Mouse (Mus musculus) mouse embryonic stem cell (cell line): ENCODE measurements at regions not wholly inside any gene's neighbourhood (a gene's known extent, or its start where the extent isn't known, plus 50 kb on each side); places are given as distances from the start of the nearest gene placed in this dataset.

Source experiments
- in situ Hi-C, 2 experiments: fragments of 300-500 bp; cut with MboI; formaldehyde crosslinking; loops; 1 replicate in 1 of 2; 3 replicates in 1 of 2; pipeline ENCODE4 v1.14.3; 2019 to 2020; ENCODE audit warnings: low sequenced_read_pairs in 2 of 2, low pct_unique_long_range_greater_than_20kb in 1 of 2, mixed read lengths in 1 of 2; ENCODE audit not compliant: unreplicated experiment in 1 of 2

GRCm38 (mm10) chr1:194362298-194362697 is 255.7 kb upstream of the Plxna2 start:
- in situ Hi-C loops = no loop called here

GRCm38 (mm10) chr1:194361316-194361715 is 256.7 kb upstream of the Plxna2 start:
- in situ Hi-C loops = no loop called here

GRCm38 (mm10) chr1:194354332-194355120 is 263.5 kb upstream of the Plxna2 start:
- in situ Hi-C loops = no loop called here

- in situ Hi-C loops = no loop called here
These were observed 272.5 kb upstream of the Plxna2 start for GRCm38 (mm10) chr1:194345304-194346033.

GRCm38 (mm10) chr1:194342568-194342967 is 275.4 kb upstream of the Plxna2 start:
- in situ Hi-C loops = no loop called here

- in situ Hi-C loops = no loop called here
These were observed 276.3 kb upstream of the Plxna2 start for GRCm38 (mm10) chr1:194341758-194342157.

- in situ Hi-C loops = no loop called here
These were observed 283.0 kb upstream of the Plxna2 start for GRCm38 (mm10) chr1:194334752-194335719.

GRCm38 (mm10) chr1:194332639-194333038 is 285.4 kb upstream of the Plxna2 start:
- in situ Hi-C loops = no loop called here

GRCm38 (mm10) chr1:194330471-194330870 is 287.5 kb upstream of the Plxna2 start:
- in situ Hi-C loops = no loop called here

GRCm38 (mm10) chr1:194320320-194321036 is 297.5 kb upstream of the Plxna2 start:
- in situ Hi-C loops = no loop called here

- in situ Hi-C loops = no loop called here
These were observed 299.7 kb upstream of the Plxna2 start for GRCm38 (mm10) chr1:194318351-194318750.

GRCm38 (mm10) chr1:194315593-194315992 is 302.4 kb upstream of the Plxna2 start:
- in situ Hi-C loops = no loop called here

GRCm38 (mm10) chr1:194310373-194310772 is 307.6 kb upstream of the Plxna2 start:
- in situ Hi-C loops = no loop called here

GRCm38 (mm10) chr1:194308648-194309047 is 309.4 kb upstream of the Plxna2 start:
- in situ Hi-C loops = no loop called here

GRCm38 (mm10) chr1:194303951-194304350 is 314.1 kb upstream of the Plxna2 start:
- in situ Hi-C loops = no loop called here

GRCm38 (mm10) chr1:194302775-194303174 is 315.2 kb upstream of the Plxna2 start:
- in situ Hi-C loops = no loop called here

- in situ Hi-C loops = no loop called here
These were observed 336.1 kb upstream of the Plxna2 start for GRCm38 (mm10) chr1:194281941-194282340.

- in situ Hi-C loops = no loop called here
These were observed 350.0 kb upstream of the Plxna2 start for GRCm38 (mm10) chr1:194268028-194268427.
